Mouse (Mus musculus): ENCODE results near the gene Retreg1. TPM values are rescaled to one million over a fixed set of nuclear protein-coding genes. Genes with fewer than 3 reads are reported as not detected.

Retreg1 gene
- total and polyA plus RNA-seq, 2 experiments from 2014 or later: 19.1 to 38.1 TPM

DNA sequence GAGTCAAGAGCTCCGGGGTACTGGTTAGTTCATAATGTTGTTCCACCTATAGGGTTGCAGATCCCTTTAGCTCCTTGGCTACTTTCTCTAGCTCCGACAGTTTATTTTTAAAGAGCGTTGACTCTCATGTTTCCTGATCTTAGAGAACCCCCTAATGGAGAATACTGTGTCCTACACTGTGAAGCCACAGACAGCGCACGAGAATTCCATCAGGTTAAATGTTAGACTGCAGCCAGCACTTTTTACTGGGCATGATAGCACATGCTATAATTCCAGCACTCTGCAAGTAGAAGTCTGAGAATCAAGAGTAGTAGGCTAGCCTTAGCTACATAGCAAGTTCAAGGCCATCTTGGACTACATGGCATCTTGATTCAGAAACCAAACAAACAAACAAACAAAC is 116.4 kb downstream of the Retreg1 start:
- H3K9ac ChIP-seq: no peak overlapping the region
- peak; percentile 83 for TF ChIP-seq CTCF (IDR thresholded peaks at IDR 0.05; ENCODE audit: low read depth)
- peak; percentile 73 for DNase-seq
- no peaks in the 10 kb centered on the region for H3K36me3 ChIP-seq (ENCODE audit: insufficient read depth)
- H3K4me1 ChIP-seq (ENCODE audit: insufficient read depth): no peaks in the 10 kb centered on the region
- WGBS: 41% methylated on average over 5 of the region's 5 CpGs
- H3K4me3 ChIP-seq (ENCODE audit: low read depth, low read length): no peak overlapping the region
- H3K9me3 ChIP-seq (ENCODE audit: low read length): no peaks in the 10 kb centered on the region
- no peak overlapping the region for H3K4me2 ChIP-seq (ENCODE audit: low read depth)
- no peak overlapping the region for H3K27ac ChIP-seq (ENCODE audit: low read depth, low read length)
- H3K27me3 ChIP-seq (ENCODE audit: insufficient read depth, low read length): no peaks in the 10 kb centered on the region
- peak; percentile 96 for ATAC-seq

DNA sequence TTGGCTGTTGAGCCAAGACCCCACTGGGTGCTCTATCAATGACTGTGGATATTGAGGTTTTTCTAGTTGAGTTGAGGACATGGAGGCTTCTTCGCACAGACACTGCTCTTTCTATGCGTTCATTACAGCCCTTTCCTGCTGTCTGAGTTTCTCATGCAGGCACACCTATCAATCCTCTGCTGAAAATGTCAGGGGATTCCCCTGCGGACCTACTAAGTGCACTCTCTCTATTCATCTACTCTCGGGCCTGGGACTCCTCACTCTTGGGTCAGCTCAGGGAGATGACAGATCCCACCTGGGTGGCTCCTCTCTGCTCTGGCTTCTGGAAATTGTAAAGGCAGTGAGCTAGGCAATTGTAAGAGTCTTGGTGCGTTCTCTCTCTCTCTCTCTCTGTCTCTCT is 117.3 kb downstream of the Retreg1 start:
- DNase-seq (no peak), ATAC-seq (no peak)
- Histone ChIP-seq H3K4me2 (ENCODE audit: low read depth) (no peak overlapping the region), H3K9me3 (ENCODE audit: low read length) (no peaks in the 10 kb centered on the region), H3K4me1 (ENCODE audit: insufficient read depth) (no peaks in the 10 kb centered on the region), H3K36me3 (ENCODE audit: insufficient read depth) (no peaks in the 10 kb centered on the region), H3K27ac (ENCODE audit: low read depth, low read length) (no peak overlapping the region), H3K9ac (no peak overlapping the region), H3K27me3 (ENCODE audit: insufficient read depth, low read length) (no peaks in the 10 kb centered on the region), H3K4me3 (ENCODE audit: low read depth, low read length) (no peak overlapping the region)
- TF ChIP-seq CTCF (IDR thresholded peaks at IDR 0.05; ENCODE audit: low read depth): no peak
- 92% methylated on average over 5 of the region's 5 CpGs for WGBS

DNA sequence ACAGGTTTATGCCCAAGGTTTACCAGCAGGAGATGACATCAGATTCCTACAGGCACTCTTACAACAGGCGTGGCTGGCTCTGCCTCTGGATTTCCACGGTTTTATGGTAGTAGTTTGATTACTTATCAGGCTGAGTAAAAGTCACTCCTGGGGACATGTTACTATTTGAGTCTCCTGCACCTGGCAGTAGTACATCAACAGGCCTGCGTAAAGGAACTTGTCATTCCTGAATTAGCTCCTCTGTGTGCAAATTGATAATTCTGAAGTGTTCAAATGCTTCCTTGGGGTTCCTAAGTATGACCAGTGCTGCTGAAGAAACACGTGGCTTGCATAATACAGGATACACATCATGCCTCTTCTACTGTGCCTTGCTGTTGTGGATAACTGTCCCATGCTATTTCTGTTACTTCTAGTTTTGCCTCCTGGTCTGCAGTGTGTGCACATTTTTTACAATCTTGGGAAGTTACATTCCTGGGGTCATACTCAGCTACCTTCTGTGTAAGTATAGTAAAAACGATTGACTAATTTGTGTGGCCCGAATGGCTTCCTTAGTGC is 123.3 kb downstream of the Retreg1 start:
- Histone ChIP-seq H3K4me1 (ENCODE audit: insufficient read depth) (no peaks in the 10 kb centered on the region), H3K4me3 (ENCODE audit: low read depth, low read length) (no peak overlapping the region), H3K9me3 (ENCODE audit: low read length) (no peaks in the 10 kb centered on the region), H3K27me3 (ENCODE audit: insufficient read depth, low read length) (no peaks in the 10 kb centered on the region), H3K36me3 (ENCODE audit: insufficient read depth) (0 out of 2 replicates have a peak, but pooled peaks cover 2% of the 10 kb centered on the region), H3K27ac (ENCODE audit: low read depth, low read length) (no peak overlapping the region), H3K4me2 (ENCODE audit: low read depth) (no peak overlapping the region), H3K9ac (no peak overlapping the region)
- ATAC-seq: no peak
- WGBS: 82% methylated on average over 6 of the region's 6 CpGs
- no peak for TF ChIP-seq CTCF (IDR thresholded peaks at IDR 0.05; ENCODE audit: low read depth)
- DNase-seq: no peak

DNA sequence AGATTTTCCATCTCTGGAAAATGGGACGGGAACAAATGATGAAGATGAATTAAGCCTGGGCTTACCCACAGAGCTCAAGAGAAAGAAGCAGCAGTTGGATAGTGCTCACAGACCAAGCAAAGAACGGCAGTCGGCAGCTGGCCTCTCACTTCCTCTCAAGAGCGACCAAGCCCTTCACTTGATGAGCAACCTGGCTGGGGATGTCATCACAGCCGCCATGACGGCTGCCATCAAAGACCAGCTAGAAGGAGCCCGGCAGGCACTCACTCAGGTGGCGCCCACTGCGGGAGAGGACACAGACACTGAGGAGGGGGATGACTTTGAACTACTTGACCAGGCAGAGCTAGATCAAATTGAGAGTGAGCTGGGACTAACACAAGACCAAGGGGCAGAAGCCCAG is 128.6 kb downstream of the Retreg1 start:
- Histone ChIP-seq H3K9ac (no peak overlapping the region), H3K27ac (ENCODE audit: low read depth, low read length) (no peak overlapping the region), H3K4me1 (ENCODE audit: insufficient read depth) (no peaks in the 10 kb centered on the region), H3K4me2 (ENCODE audit: low read depth) (no peak overlapping the region), H3K27me3 (ENCODE audit: insufficient read depth, low read length) (no peaks in the 10 kb centered on the region), H3K4me3 (ENCODE audit: low read depth, low read length) (no peak overlapping the region), H3K9me3 (ENCODE audit: low read length) (no peaks in the 10 kb centered on the region), H3K36me3 (ENCODE audit: insufficient read depth) (0 out of 2 replicates have a peak, but pooled peaks cover 5% of the 10 kb centered on the region)
- no peak for TF ChIP-seq CTCF (IDR thresholded peaks at IDR 0.05; ENCODE audit: low read depth)
- no peak for DNase-seq
- no peak for ATAC-seq
- 91% methylated on average over 9 of the region's 9 CpGs for WGBS

DNA sequence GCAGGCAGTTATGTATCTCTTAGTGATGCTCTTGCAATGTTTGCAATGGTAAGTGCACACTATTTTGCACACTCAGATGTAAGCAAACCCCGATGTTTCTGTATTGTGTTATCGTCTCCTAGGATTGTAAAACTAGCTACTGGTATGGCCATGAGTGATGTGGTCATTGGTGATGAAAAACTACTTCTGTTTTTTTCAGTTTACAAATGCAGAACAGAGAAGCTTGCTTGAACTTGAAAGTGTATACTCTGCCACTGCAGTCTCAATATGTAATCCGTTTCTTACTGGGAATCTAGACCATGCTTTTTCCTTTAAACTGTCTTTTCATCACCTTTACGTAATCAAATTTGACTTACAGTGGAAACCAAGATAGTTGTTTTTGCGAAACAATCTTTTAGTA is 129.8 kb downstream of the Retreg1 start:
- H3K9ac ChIP-seq: no peak overlapping the region
- 0 out of 2 replicates have a peak, but pooled peaks cover 5% of the 10 kb centered on the region for H3K36me3 ChIP-seq (ENCODE audit: insufficient read depth)
- H3K27ac ChIP-seq (ENCODE audit: low read depth, low read length): no peak overlapping the region
- no peak for DNase-seq
- ATAC-seq: no peak
- H3K4me2 ChIP-seq (ENCODE audit: low read depth): no peak overlapping the region
- WGBS: 91% methylated on average over 5 of the region's 5 CpGs
- TF ChIP-seq CTCF (IDR thresholded peaks at IDR 0.05; ENCODE audit: low read depth): no peak
- H3K9me3 ChIP-seq (ENCODE audit: low read length): no peaks in the 10 kb centered on the region
- H3K4me3 ChIP-seq (ENCODE audit: low read depth, low read length): no peak overlapping the region
- H3K4me1 ChIP-seq (ENCODE audit: insufficient read depth): no peaks in the 10 kb centered on the region
- no peaks in the 10 kb centered on the region for H3K27me3 ChIP-seq (ENCODE audit: insufficient read depth, low read length)

DNA sequence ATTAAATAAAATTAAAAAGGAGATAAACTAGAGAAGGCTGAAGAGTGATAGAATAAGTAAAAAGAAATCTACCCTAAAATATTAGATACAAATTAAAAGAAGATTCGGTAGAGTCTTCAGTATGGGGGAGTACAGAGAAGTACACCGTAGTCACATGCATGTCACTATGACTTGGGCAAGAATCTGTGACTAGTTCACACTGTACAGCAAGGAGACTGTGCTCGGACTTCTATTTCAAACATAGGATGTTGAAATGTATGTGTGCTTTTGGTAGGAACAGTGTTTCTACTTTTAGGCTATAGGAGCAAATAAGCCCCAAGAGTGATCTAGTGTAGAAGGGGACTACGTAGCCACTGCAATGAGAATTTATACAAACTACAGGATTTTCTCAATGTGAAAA is 131.4 kb downstream of the Retreg1 start:
- Histone ChIP-seq H3K27me3 (ENCODE audit: insufficient read depth, low read length) (no peaks in the 10 kb centered on the region), H3K9ac (no peak overlapping the region), H3K9me3 (ENCODE audit: low read length) (no peaks in the 10 kb centered on the region), H3K36me3 (ENCODE audit: insufficient read depth) (0 out of 2 replicates have a peak, but pooled peaks cover 5% of the 10 kb centered on the region), H3K4me3 (ENCODE audit: low read depth, low read length) (no peak overlapping the region), H3K27ac (ENCODE audit: low read depth, low read length) (no peak overlapping the region), H3K4me2 (ENCODE audit: low read depth) (no peak overlapping the region), H3K4me1 (ENCODE audit: insufficient read depth) (no peaks in the 10 kb centered on the region)
- ATAC-seq (no peak), DNase-seq (no peak)
- 96% methylated on average over 4 of the region's 4 CpGs for whole genome bisulfite sequencing
- no peak for TF ChIP-seq CTCF (IDR thresholded peaks at IDR 0.05; ENCODE audit: low read depth)

DNA sequence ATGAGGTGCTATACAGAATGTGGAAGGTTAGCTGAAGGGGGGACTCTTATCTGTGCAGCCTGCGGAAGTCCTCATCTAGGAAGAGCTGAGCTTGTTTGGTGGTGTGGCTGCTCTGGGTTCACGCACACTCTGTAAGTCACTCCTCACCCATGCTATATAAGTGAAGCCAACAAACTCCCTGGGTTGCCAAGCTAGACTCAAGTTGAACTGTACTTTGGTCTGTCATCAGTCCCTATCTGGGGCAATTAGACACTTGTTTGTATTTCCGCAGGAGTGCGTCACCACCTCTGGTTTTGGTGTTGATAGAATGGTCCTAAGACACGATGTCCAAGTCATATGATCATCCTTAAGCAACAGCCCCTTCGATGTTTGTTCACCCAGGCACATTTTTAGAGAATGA is 132.8 kb downstream of the Retreg1 start:
- H3K4me1 ChIP-seq (ENCODE audit: insufficient read depth): no peaks in the 10 kb centered on the region
- H3K36me3 ChIP-seq (ENCODE audit: insufficient read depth): 0 out of 2 replicates have a peak, but pooled peaks cover 2% of the 10 kb centered on the region
- H3K27ac ChIP-seq (ENCODE audit: low read depth, low read length): no peak overlapping the region
- H3K4me2 ChIP-seq (ENCODE audit: low read depth): no peak overlapping the region
- no peak for TF ChIP-seq CTCF (IDR thresholded peaks at IDR 0.05; ENCODE audit: low read depth)
- H3K4me3 ChIP-seq (ENCODE audit: low read depth, low read length): no peak overlapping the region
- H3K9me3 ChIP-seq (ENCODE audit: low read length): no peaks in the 10 kb centered on the region
- ATAC-seq (no peak), DNase-seq (no peak)
- H3K27me3 ChIP-seq (ENCODE audit: insufficient read depth, low read length): no peaks in the 10 kb centered on the region
- WGBS: 94% methylated on average over 6 of the region's 6 CpGs
- no peak overlapping the region for H3K9ac ChIP-seq

Data from forebrain, postnatal 0 days (tissue).